Comparison of ENCODE assay signal across 8 mouse cellular contexts in genomic region chr1:152589331-152589935, GRCm38 (mm10).
DNase-seq lines count a peak whose midpoint lies in the region; ATAC-seq lines count a peak whose summit lies in the region.

No protein-coding gene starts in this region.

- H3K36me3 ChIP-seq in forebrain, embryonic 14.5 days (ENCODE audit: control insufficient read depth, insufficient read depth, low read length): peaks cover 5% of the 10 kb centered on the region; the same call in 1 of the 2 replicates

- H3K9me3 ChIP-seq in forebrain, embryonic 14.5 days (replicated peaks; ENCODE audit: control insufficient read depth, low read length): no peaks in the 10 kb centered on the region

- H3K27ac ChIP-seq in forebrain, embryonic 14.5 days (ENCODE audit: low read depth, low read length): no peak overlapping the region

- H3K9ac ChIP-seq in forebrain, embryonic 14.5 days (ENCODE audit: low read length): no peak overlapping the region

- peaks cover 7% of the 10 kb centered on the region; the same call in 1 of the 2 replicates for H3K4me1 ChIP-seq in forebrain, embryonic 14.5 days (ENCODE audit: control insufficient read depth, insufficient read depth, low read length)

- intact Hi-C loops in gastrocnemius, postnatal 14 days (cut with DNase I; ENCODE audit: low total_unique reads): no loop called here

- H3K4me2 ChIP-seq in forebrain, embryonic 14.5 days (ENCODE audit: low read length): no peak overlapping the region

- no peaks in the 10 kb centered on the region for H3K27me3 ChIP-seq in forebrain, embryonic 14.5 days (replicated peaks; ENCODE audit: control insufficient read depth, insufficient read depth, low read length)

- ATAC-seq in cerebellum, adult (ENCODE audit: insufficient number of reproducible peaks, low FRiP score, low TSS enrichment): no peak
- no peak for ATAC-seq in forebrain, embryonic 14.5 days

- 53% methylated on average over 9 of the region's 9 CpGs for WGBS in forebrain, embryonic 14.5 days

- no peak overlapping the region for H3K4me3 ChIP-seq in forebrain, embryonic 14.5 days (ENCODE audit: low read depth, low read length)

- DNase-seq in cerebellum, adult 8-10 months: peak; percentile 9
- peak; percentile 78 for DNase-seq in adrenal gland, adult 2 months
- DNase-seq in gastrocnemius, postnatal 14 days: peak; percentile 83
- DNase-seq in kidney, adult 18-20 months: peak; percentile 87
- DNase-seq in lung, postnatal 14 days: peak; percentile 88
- no peak for DNase-seq in frontal cortex, postnatal 25 days (ENCODE audit: low spot score in 2 of 2)
- DNase-seq in forebrain, embryonic 14.5 days (ENCODE audit: low spot score): no peak

Comparison
In these comparisons a context has a peak if more than half of its experiments do, and no peak if none do; other contexts are left out.
1. DNase-seq: peak in cerebellum, adult 8-10 months (single experiment), adrenal gland, adult 2 months (single experiment), gastrocnemius, postnatal 14 days (single experiment), kidney, adult 18-20 months (single experiment) and lung, postnatal 14 days (single experiment); none in frontal cortex, postnatal 25 days (0 of 2) and forebrain, embryonic 14.5 days (single experiment).